Mouse (Mus musculus) lung, postnatal 25 days (tissue): ENCODE data around the gene Gm20388.

ENCODE experiments used
- DNase-seq: peaks from one replicate; pipeline ENCODE4 v3.0.0; 2022; ENCODE audit warnings: low spot score

The Gm20388 gene

DNA sequence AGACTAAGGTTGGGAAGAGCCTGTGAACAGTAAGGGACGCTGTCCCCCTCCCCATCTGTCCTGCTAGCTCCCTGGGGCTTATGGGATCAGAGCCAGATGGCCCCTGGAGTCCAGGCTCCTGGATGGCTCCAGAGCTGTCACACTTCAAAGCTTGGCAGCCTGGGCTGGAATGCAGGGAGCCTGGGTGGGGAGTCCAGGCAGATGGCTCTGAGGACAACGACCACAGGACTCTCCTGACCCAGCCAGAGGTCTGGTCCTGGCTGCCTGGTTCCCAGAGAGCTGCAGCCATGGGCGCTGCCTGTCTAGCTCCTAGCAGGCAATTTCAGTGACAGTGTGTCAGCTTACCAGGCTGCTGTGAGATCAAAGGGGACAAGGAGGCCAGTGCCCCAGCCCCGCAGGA, 984.4 kb downstream of the Gm20388 start:
- no peak for DNase-seq

DNA sequence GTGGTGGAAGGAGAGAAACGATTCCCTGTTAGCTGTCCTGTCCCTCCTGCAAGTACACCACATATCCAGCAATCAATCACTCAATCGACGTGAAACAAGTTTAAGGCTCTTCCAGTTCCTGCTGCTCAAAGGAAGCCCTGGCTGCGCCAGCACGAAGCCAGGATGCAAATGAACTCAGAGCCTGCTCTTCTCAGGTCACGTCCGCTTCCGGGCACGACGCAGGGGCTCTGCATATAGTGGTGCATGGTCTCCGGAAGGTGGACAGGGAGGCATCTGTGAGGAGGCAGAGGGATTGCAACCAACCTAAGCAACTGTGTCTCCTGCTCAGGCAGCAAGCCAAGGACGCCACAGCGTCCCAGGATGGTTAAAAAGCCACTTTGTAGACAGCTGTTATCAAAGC, 985.0 kb downstream of the Gm20388 start:
- no peak for DNase-seq

DNA sequence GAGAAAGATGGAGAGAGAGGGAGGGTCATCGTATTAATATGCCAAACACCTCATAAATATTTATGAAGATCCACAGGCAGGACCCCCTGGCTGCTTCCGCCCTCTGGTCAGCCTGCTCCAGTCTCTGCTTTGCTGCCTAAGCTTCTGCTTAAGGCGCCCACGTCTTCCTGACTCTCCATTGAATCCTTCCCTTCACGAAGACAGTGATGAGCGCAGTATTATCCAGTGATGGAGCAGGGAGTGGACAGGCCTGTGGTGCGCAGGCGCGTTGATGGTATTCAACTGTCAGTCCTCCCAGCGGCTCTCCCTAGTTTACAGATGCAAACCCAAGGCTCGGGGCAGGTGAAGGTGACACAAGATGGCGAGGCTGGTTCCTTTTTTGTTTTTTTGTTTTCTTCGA, 985.6 kb downstream of the Gm20388 start:
- DNase-seq, result no peak

DNA sequence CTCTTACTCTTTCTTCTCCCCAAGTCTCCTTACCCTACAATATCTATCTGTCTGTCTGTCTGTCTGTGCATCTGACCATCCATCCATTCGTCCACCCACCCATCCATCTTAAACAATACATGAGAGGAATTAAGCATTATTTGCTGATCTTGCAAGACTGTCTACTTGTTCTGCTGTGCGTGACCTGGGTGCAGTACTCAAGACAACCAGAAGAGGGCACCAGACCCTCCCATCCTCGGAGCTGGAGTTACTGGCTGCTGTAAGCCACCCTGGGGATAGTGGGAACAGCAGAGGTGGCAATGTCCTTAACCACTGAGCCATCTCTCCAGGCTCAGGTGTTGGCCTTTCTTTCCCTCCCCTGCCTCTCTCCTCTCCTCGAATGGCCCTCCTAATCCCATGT, 987.4 kb downstream of the Gm20388 start:
- no peak for DNase-seq

DNA sequence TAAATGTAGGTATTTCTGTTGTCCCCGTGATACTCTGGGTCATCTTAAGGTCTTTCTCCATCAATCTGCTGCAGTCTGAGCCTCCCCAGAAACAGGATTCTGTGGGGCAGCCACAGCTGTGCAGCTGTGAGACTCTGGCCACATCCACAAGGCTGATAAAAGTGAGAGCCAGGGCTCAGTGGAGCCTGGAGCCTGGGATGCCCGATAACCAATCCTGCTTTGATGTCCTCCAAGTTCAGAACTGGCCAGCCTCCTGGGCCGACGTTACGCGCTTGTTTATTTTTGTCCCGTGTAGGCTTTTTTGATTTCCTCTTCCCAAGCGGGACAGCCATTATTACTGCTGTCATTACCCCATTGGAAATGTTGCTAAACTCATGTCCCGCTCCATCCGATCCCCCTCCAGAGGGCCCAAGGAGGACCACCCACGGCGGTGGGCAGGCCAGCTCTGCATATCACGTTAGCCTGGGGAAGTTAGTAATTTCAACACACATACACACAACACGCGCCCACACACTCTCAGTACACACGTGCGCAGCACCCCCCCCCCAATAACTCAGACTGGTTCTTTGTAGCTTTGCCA, 988.3 kb downstream of the Gm20388 start:
- DNase-seq, result no peak

DNA sequence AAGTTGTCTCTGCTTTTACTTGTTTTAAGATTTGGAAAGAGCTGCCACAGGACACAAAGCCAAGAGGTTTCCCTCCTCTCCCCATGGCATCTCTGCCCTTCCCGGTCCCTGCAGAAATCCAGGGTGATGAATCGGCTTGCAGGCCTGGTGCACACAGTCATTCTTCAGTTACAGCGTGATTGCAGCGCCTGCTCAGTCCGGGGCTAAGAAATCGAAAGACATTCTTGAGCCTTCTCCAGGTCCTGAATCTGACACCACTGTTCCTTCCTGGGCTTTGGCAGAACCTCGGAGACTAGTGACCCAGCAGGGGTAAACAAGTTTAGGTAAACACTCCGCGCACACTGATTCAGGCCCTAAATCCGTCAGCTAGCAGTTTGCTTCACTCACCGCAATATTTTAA, 991.7 kb downstream of the Gm20388 start:
- DNase-seq, result no peak

DNA sequence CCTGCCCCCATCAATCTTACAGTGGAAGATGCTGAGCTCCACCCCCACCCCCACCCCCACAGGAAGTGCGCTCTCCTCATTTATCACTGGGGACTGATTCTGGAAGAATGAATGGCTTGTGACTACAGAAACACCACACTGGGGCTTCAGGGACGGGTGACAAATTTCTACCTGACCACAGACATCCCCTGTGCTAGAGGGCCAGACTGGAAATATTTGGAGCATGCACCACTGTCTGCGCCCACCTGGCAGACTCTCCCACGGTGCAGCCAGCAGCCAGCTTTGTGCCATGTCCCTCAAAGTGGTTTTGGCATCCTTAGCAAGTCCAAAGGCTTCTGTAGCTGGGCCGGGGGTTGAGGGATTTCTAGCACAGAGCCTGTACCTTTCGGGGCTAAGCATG, 997.0 kb downstream of the Gm20388 start:
- no peak for DNase-seq

DNA sequence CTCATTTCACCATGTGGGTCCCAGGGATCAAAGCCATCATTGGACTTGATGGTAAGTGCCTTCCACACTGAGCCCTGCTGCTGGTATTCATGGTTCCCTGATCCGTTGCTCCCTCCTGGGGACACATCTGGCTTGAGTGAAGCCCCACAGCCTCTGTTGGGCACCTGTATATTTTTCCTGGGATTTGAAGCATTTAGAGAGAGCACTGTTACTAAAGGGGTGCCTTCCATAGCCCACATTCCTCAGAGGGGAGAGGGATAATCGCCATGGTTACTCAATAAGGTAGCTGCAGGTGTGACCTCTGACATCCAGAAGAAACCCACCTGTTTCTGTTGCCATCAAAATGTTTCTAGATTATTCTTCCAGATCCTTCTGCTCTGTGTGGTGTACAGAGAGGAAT, 1000.3 kb downstream of the Gm20388 start:
- DNase-seq, result no peak

DNA sequence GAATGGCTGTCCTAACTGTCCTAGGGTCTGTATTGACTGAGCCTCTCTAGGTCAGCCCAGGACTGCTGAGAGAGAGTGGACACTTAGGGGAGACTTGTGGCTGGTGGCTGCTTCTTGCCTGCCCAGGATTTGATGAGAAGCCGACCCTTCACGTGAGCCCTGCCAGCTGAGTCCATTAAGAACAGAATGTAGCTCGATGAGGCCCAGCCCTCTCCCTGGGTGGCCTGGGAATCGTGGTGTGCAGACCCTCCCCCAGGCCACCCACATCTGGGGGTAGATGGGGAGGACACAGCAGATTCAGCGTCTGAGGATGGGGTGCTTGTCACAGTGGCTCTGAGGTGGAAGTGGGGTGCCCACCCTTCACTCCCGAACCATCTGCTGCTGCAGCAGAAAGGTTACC, 1001.8 kb downstream of the Gm20388 start:
- DNase-seq, result no peak

DNA sequence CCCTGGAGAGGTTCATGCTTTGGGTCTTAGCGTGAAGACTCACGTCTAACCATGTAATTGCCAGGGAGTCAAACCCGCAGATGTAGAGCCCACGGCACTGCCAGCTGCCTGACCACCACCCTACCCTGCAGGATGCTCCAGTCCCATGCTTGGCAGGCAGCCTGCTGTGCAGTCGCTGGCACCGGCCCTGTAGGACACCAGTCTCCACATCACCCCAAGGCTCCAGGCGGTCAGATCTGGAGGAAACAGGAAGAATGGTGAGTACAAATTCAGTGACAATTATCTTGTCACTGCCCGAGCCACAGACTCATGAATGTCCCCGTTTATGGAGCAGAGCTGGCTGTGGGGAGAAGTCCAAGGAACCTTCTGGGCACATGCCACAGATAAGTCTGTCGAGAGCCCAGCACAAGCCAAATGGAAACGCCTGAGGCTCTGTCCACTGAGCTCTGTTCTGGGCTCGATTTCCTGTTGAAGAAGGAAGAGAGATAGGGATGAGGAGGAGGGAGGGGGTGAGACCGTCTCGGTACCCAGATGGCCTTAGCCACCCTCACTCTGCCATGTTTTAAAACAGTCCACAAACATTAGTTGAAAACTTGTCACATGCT, 1006.3 kb downstream of the Gm20388 start:
- peak; percentile 72 for DNase-seq

DNA sequence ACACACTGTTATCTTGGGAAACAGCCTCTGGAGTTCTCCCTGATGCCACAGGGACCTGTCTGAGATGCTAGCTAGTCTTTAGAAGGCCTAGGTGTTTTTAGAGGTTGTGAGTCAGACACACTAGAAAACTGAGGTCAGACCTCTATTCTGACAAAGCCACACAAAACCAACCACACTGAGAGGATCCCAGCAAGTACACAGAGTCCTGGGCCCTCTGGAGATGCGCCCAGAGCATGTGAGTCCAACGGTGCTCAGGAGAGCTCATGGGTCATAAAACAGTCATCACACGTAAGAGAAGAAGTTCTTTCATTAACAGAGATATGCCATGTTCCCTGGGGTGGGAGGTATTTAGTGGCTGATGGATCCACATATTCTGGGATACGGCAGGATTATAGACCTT, 1009.9 kb downstream of the Gm20388 start:
- DNase-seq, result no peak

DNA sequence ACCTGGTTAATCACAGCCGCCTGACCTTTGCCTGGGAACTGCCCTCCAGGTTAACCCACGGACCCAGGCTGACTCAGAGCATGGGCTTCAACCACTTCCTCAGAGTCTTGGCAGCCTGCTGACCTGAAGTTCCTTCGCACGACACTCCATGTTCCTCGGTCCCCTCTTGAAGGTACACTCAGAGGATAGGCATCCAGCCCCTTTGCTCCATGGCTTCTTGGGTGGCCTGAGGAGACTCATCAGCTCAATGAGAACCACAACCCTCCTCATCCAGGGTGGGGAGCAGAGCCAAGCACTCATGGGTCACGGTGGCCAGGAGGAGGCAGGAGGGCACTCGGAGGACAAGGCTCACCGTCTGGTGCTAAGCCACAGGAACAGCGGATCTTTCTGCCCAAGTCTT, 1015.6 kb downstream of the Gm20388 start:
- DNase-seq, result no peak

DNA sequence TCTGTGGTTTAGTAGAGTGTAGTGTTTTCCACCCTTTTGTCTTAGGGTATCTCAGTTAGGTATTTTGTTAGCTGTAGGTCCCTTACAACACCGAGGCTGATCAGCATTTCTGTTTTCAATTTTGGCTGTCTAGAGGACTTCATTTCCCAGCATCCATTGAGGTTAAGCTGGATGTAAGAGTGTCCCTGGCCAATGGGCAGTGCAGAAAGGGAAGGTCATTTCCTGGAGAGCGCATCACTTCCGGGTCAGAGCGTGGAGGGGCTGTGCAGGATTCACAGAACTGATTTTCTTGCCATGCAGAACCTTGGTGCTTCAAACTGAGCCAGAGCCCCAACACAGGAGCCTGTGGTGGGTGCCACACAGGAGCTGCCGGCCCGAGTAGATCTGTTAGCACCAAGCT, 1017.4 kb downstream of the Gm20388 start:
- no peak for DNase-seq

DNA sequence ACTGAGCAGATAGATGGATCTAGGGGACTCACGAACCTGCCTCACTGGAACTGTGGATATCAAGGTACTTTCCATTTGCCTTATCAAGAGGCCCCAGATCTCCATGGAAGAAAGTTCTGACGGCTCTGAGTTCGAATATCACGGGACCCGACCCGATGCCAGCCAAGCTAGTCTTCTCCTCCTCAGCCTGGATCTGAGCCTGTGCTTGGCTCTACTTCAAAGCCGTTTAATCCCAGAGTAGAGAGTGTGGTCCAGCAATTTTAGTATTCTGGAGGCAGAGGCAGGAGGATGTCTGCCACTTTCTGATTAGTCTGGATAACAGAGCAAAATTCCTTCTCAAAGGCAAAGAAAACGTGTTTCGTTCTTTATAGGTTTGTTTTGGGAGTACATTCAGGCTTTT, 1024.0 kb downstream of the Gm20388 start:
- DNase-seq, result no peak

DNA sequence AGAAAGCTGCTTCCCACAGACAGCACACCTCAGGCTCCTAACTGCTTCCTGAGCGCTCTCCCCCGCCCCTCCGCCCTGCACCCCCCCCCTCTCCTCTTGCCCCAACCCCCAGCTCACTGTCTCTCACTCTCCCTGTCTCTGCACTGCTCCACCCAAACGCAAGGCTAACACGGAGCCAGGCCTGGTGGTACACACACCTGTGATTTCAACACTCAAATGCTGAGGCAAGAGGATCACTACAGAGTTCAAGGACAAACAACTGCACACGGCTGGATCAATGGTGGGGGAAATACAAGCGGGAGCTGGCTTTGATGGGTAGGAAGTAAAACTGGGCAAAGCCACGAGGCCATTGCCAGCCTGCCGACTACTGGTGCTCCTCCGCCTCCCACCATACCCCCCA, 1026.0 kb downstream of the Gm20388 start:
- no peak for DNase-seq

DNA sequence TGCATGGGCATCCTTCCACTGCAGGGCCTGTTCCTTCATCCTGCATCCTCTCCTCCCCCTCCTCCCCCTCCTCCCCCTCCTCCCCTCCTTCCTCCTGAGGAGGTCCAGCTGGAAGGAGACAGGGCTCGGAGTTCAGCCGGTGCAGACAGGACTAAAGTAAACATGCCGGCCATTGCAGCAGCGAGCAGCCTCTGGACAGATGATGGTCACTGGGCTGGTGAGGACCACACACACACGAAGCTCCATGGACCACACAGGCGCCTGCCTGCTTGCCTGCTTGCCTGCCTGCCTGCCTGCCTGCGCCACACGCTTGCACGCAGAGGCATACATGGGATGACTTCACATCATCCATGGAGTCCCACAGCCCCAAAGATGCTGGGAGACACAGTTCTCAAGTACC, 1026.8 kb downstream of the Gm20388 start:
- no peak for DNase-seq

DNA sequence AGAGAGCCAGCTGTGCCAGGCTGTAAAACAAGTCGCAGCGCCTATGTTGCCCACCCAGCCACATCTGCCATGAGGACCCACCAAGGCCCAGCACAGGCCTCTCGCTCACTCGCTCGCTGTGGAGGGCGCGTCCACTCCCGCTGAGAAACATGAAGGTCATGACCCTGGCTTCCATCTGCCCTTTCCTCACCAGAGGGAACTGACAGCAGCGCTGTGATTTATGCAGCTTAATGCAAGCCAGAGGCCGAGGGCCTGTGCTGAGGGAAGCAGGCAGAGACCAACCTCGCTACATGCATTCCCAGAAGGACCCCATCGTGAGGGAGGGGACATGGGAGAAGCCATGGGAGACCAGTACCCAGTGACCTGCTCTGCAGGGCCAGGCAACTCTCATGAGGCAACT, 1029.6 kb downstream of the Gm20388 start:
- DNase-seq, result no peak

DNA sequence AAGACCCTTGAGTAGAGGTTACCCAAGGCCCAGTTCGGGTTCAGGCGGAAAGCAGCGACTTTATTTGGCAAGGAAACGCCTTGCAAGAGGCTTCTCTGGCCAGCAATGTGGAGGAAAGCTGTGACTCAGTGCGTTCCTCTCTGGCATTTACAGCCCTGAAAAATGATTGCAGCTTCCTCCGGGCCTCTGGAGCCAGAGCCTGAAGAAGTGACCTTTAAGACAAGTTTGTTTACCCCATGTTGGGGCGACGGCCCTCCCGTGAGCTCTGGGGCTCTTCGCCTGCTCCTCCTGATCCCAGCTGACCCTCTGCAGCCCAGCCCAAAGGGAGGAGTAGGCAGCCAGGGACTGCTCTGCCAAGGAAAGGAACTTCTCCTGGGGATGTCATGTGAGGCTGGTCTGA, 1036.6 kb downstream of the Gm20388 start:
- peak; percentile 21 for DNase-seq

DNA sequence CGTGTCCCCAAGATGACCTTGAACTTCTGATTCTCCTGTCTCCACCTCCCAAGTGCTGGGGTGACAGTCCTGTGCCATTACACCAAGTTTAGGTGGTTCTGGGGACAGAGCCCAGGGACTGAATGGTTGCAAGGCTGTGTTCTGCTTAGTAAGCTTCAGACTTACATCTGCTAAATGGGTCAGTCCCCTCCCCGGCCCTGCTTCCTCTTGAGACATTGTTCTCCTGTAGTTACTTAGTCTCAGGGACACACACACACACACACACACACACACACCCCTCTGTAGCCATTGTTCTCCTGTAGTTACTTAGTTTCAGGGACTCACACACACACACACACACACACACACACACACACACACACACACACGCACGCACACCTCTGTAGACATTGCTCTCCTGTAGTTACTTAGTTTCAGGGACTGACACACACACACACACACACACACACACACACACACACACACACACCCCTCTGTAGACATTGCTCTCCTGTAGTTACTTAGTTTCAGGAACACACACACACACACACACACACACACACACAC, 1037.5 kb downstream of the Gm20388 start:
- no peak for DNase-seq

DNA sequence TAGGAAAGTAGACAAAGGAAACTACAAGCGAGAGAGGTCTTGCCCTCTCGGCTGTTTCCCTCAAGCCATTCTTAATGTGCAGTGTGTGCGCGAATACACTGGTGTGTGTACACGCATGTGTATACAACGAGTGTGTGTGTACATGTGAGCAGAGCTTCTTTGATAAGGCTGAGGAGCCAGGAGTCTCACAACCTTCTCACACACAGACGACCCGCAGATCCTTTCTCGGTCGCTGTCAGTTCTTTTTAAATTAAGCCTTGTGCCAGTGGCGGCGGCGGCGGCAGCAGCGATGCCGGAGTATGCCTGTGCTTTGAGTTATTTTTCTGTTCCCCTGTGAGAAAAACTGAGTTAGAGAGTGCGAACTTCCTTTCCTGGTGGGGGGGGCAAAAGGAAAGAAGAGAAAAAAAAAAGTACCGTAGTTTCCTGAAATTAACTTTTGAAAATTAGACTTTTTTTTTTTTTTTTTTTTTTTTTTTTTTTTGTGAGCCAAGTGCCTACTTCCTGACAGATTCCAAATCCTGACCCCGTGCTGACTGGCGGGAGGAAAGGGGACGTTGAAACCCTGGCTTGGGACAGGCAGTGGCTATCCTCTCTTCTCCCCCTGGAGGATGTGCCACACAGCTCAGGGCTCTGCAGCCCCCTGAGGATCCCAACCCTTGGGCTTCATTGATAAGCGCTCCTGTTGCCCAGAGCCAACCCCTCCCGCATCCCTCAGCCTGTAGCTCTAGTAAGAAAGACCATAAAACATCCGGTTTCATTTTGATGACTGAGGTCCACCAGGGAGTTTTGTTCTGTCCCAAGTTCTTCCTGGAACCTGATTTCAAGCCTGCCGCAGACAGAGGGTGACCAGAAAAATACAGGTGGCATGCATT, 1038.2 kb downstream of the Gm20388 start:
- DNase-seq, result peak; percentile 12

DNA sequence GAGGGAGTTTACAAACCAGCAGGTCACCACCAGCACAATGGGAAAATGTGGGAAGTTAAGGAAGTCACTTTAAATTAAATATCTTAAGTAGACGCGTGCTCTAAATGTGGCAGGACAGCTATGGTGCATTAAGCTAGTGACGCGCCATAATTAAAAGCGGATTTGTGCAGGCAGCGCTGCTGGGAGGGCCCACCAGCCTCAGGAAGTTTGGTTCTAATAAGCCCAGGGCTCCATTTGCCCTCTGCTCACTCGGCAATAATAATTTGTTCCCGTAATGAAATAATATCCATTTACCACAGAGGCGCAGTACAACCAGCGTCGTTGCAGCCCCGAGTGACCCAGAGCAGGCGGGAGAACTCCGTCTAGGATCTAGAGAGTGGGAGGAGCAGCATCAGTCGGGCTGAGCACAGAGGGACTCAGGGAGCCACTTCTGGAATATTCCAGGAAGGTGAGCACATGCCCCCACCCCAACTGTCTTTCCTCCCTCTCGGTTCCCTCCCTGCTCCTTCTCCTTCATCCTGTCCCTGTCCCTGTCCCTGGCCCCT, 1040.1 kb downstream of the Gm20388 start:
- no peak for DNase-seq

DNA sequence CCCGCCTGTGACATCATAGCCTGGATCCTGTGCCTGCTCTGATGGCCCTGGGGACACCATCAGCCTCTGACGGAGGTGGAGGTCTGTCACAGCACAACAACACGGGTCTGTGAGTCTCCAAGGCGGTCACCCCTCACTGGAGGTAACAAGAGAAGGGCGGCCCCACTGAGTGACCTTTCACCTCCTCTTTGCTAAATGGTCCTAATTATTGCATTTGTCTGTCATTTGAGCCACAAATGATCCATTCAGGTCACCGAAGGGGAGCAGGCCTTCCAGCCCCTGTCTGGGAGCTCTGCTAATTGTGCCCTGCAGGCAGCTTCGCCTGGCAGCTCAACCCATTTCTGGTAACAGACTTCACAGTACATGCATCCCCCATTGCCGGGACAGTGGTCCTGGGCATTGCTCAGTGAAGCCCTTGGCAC, 1048.8 kb downstream of the Gm20388 start:
- DNase-seq, result no peak
